ENCODE assay signal across 22 mouse cellular contexts in the genomic region with DNA sequence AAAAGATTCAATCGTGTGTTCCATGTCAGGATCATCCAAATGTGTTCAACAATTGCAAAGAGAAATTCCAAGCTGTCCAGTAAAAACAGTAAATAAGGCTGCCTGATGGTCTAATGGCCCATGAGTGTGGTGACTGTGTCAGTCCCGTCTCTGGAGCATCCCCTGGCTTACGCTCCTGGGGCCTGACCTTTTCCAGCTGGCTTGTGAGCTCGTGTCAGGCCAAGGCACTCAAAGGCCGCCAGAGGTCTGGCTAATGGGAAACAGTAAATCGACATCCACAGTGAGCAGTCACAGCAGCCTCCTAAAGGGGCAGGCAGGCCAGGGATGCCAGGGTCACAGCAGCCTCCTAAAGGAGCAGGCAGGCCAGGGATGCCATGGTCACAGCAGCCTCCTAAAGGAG. TPM values are rescaled to one million over a fixed set of nuclear protein-coding genes. Genes with fewer than 3 reads are reported as not detected.
DNase-seq lines count a peak whose midpoint lies in the region; ATAC-seq lines count a peak whose summit lies in the region.
"Had no signal": no experiment of that assay in that cellular context is flagged by ENCODE, and none has a peak within 500 bp of the region (broad histone marks: within the 10 kb centered on the region; RNA-seq: fewer than 3 reads in every experiment).

No protein-coding gene starts in this region.

- no peaks in the 10 kb centered on the region for H3K9me3 ChIP-seq in forebrain, embryonic 14.5 days (replicated peaks; ENCODE audit: control insufficient read depth, low read length)
- no peaks in the 10 kb centered on the region for H3K9me3 ChIP-seq in forebrain, embryonic 16.5 days (ENCODE audit: control insufficient read depth, low read length)
- no peaks in the 10 kb centered on the region for H3K9me3 ChIP-seq in hindbrain, embryonic 11.5 days (ENCODE audit: control insufficient read depth, low read length)
- H3K9me3 ChIP-seq in hindbrain, embryonic 14.5 days (ENCODE audit: control insufficient read depth, low read length) = no peaks in the 10 kb centered on the region
- H3K9me3 ChIP-seq in neural tube, embryonic 15.5 days (replicated peaks) = no peaks in the 10 kb centered on the region
- H3K9me3 ChIP-seq: embryonic facial prominence, embryonic 15.5 days; forebrain, embryonic 10.5 days; heart, embryonic 12.5 days; limb, embryonic 15.5 days; liver, embryonic 15.5 days had no signal

- H3K27ac ChIP-seq in forebrain, embryonic 14.5 days (ENCODE audit: low read depth, low read length) = peak overlapping the region; percentile 18; the same call in 1 of the 2 replicates
- no peak overlapping the region for H3K27ac ChIP-seq in forebrain, embryonic 16.5 days (ENCODE audit: low read length)
- H3K27ac ChIP-seq in hindbrain, embryonic 11.5 days (ENCODE audit: low read depth, low read length) = 0 out of 2 replicates have a peak overlapping the region, but pooled peaks have one; percentile 33
- no peak overlapping the region for H3K27ac ChIP-seq in hindbrain, embryonic 14.5 days
- H3K27ac ChIP-seq in neural tube, embryonic 15.5 days (replicated peaks) = no peak overlapping the region
- H3K27ac ChIP-seq: embryonic facial prominence, embryonic 15.5 days; forebrain, embryonic 10.5 days; limb, embryonic 15.5 days; liver, embryonic 15.5 days had no signal

- no peaks in the 10 kb centered on the region for H3K27me3 ChIP-seq in forebrain, embryonic 14.5 days (replicated peaks; ENCODE audit: control insufficient read depth, insufficient read depth, low read length)
- no peaks in the 10 kb centered on the region for H3K27me3 ChIP-seq in forebrain, embryonic 16.5 days (replicated peaks; ENCODE audit: control insufficient read depth, insufficient read depth, low read length)
- no peaks in the 10 kb centered on the region for H3K27me3 ChIP-seq in hindbrain, embryonic 11.5 days (ENCODE audit: control insufficient read depth, insufficient read depth, low read length)
- no peaks in the 10 kb centered on the region for H3K27me3 ChIP-seq in hindbrain, embryonic 14.5 days (ENCODE audit: control insufficient read depth, insufficient read depth, low read length)
- H3K27me3 ChIP-seq in neural tube, embryonic 15.5 days (replicated peaks) = no peaks in the 10 kb centered on the region
- H3K27me3 ChIP-seq: embryonic facial prominence, embryonic 15.5 days; heart, embryonic 12.5 days; limb, embryonic 15.5 days; liver, embryonic 15.5 days had no signal

- no peak overlapping the region for H3K4me3 ChIP-seq in forebrain, embryonic 14.5 days (ENCODE audit: low read depth, low read length)
- H3K4me3 ChIP-seq in forebrain, embryonic 16.5 days (replicated peaks; ENCODE audit: low read length) = no peak overlapping the region
- H3K4me3 ChIP-seq in hindbrain, embryonic 11.5 days (ENCODE audit: low read depth, low read length) = no peak overlapping the region
- no peak overlapping the region for H3K4me3 ChIP-seq in hindbrain, embryonic 14.5 days (replicated peaks; ENCODE audit: low read length)
- H3K4me3 ChIP-seq in neural tube, embryonic 15.5 days (replicated peaks) = no peak overlapping the region
- H3K4me3 ChIP-seq: embryonic facial prominence, embryonic 15.5 days; forebrain, embryonic 10.5 days; heart, embryonic 12.5 days; limb, embryonic 15.5 days; liver, embryonic 15.5 days had no signal

- DNase-seq in forebrain, embryonic 14.5 days (ENCODE audit: low spot score) = no peak
- DNase-seq in hindbrain, embryonic 11.5 days (ENCODE audit: low spot score) = peak; percentile 30
- DNase-seq in hindbrain, embryonic 14.5 days (ENCODE audit: low spot score) = no peak
- DNase-seq in neural tube, embryonic 10.5 days (ENCODE audit: extremely low spot score, low spot score) = peak; percentile 33
- no peak for DNase-seq in lung, adult 18-20 months
- DNase-seq: adrenal gland, postnatal 10 days; cerebellum, adult 9-10 months; kidney, adult 8-10 months; right cerebral cortex, adult 18-20 months; thymus, postnatal 14 days had no signal

- no peak overlapping the region for H3K4me2 ChIP-seq in forebrain, embryonic 14.5 days (ENCODE audit: low read length)
- H3K4me2 ChIP-seq in forebrain, embryonic 16.5 days (ENCODE audit: low read length) = no peak overlapping the region
- H3K4me2 ChIP-seq in hindbrain, embryonic 11.5 days (replicated peaks; ENCODE audit: low read depth, low read length) = no peak overlapping the region
- H3K4me2 ChIP-seq in hindbrain, embryonic 14.5 days (replicated peaks) = no peak overlapping the region
- no peak overlapping the region for H3K4me2 ChIP-seq in neural tube, embryonic 15.5 days
- H3K4me2 ChIP-seq: embryonic facial prominence, embryonic 15.5 days; heart, embryonic 12.5 days; limb, embryonic 15.5 days; liver, embryonic 15.5 days had no signal

- no peak for ATAC-seq in forebrain, embryonic 14.5 days
- ATAC-seq in forebrain, embryonic 16.5 days = no peak
- no peak for ATAC-seq in hindbrain, embryonic 11.5 days (ENCODE audit: low FRiP score)
- no peak for ATAC-seq in hindbrain, embryonic 14.5 days (ENCODE audit: low FRiP score)
- no peak for ATAC-seq in neural tube, embryonic 15.5 days (ENCODE audit: low FRiP score)
- ATAC-seq in erythroblast, adult 5-6 weeks (replicated peaks; ENCODE audit: low FRiP score, poor library complexity, severe bottlenecking) = no peak
- ATAC-seq: inflammation-experienced regulatory T-cells, adult 6 months; lung, postnatal 0 days; midbrain, embryonic 16.5 days; Patski had no signal

- H3K36me3 ChIP-seq in forebrain, embryonic 14.5 days (ENCODE audit: control insufficient read depth, insufficient read depth, low read length) = no peaks in the 10 kb centered on the region
- no peaks in the 10 kb centered on the region for H3K36me3 ChIP-seq in forebrain, embryonic 16.5 days (ENCODE audit: control insufficient read depth, insufficient read depth)
- H3K36me3 ChIP-seq in hindbrain, embryonic 11.5 days (ENCODE audit: control insufficient read depth, insufficient read depth, low read length) = no peaks in the 10 kb centered on the region
- H3K36me3 ChIP-seq in hindbrain, embryonic 14.5 days (replicated peaks; ENCODE audit: control insufficient read depth, insufficient read depth) = no peaks in the 10 kb centered on the region
- no peaks in the 10 kb centered on the region for H3K36me3 ChIP-seq in neural tube, embryonic 15.5 days
- H3K36me3 ChIP-seq: embryonic facial prominence, embryonic 15.5 days; forebrain, embryonic 10.5 days; heart, embryonic 12.5 days; limb, embryonic 15.5 days; liver, embryonic 15.5 days had no signal

- no peak overlapping the region for H3K9ac ChIP-seq in forebrain, embryonic 14.5 days (ENCODE audit: low read length)
- no peak overlapping the region for H3K9ac ChIP-seq in forebrain, embryonic 16.5 days (replicated peaks; ENCODE audit: low read depth, low read length)
- no peak overlapping the region for H3K9ac ChIP-seq in hindbrain, embryonic 11.5 days (ENCODE audit: low read depth, low read length)
- H3K9ac ChIP-seq in hindbrain, embryonic 14.5 days = no peak overlapping the region
- no peak overlapping the region for H3K9ac ChIP-seq in neural tube, embryonic 15.5 days (replicated peaks)
- H3K9ac ChIP-seq: embryonic facial prominence, embryonic 15.5 days; heart, embryonic 12.5 days; limb, embryonic 15.5 days; liver, embryonic 15.5 days had no signal

- peaks cover 22% of the 10 kb centered on the region for H3K4me1 ChIP-seq in forebrain, embryonic 14.5 days (ENCODE audit: control insufficient read depth, insufficient read depth, low read length)
- H3K4me1 ChIP-seq in forebrain, embryonic 16.5 days (replicated peaks; ENCODE audit: control insufficient read depth, insufficient read depth, low read length) = peaks cover 20% of the 10 kb centered on the region
- 0 out of 2 replicates have a peak, but pooled peaks cover 5% of the 10 kb centered on the region for H3K4me1 ChIP-seq in hindbrain, embryonic 11.5 days (replicated peaks; ENCODE audit: control insufficient read depth, insufficient read depth, low read length)
- H3K4me1 ChIP-seq in hindbrain, embryonic 14.5 days (replicated peaks; ENCODE audit: control insufficient read depth, insufficient read depth, low read length) = peaks cover 23% of the 10 kb centered on the region
- peaks cover 14% of the 10 kb centered on the region for H3K4me1 ChIP-seq in neural tube, embryonic 15.5 days
- H3K4me1 ChIP-seq: embryonic facial prominence, embryonic 15.5 days; heart, embryonic 12.5 days; limb, embryonic 15.5 days; liver, embryonic 15.5 days had no signal

- 56% methylated on average over 6 of the region's 6 CpGs for WGBS in forebrain, embryonic 14.5 days
- WGBS in forebrain, embryonic 16.5 days = 52% methylated on average over 6 of the region's 6 CpGs
- 30% methylated on average over 6 of the region's 6 CpGs for WGBS in hindbrain, embryonic 11.5 days
- WGBS in hindbrain, embryonic 14.5 days = 31% methylated on average over 6 of the region's 6 CpGs
- 34% methylated on average over 6 of the region's 6 CpGs for WGBS in neural tube, embryonic 15.5 days

RNA-seq across cellular contexts. Expression of a gene that starts 10.1 kb away (rescaled TPM):
- polyA plus RNA-seq in forebrain, embryonic 14.5 days (2014; fragmentation: Nextera tagmentation; extraction: Ambion mirVana) = 5.9 and 7.0 TPM in 2 replicates
- 6.7 and 6.9 TPM in 2 replicates for polyA plus RNA-seq in forebrain, embryonic 16.5 days (2015; fragmentation: Nextera tagmentation; extraction: Ambion mirVana)
- 9.3 and 11.0 TPM in 2 replicates for polyA plus RNA-seq in hindbrain, embryonic 11.5 days (2014; fragmentation: Nextera tagmentation; extraction: Ambion mirVana)
- 13.4 and 15.3 TPM in 2 replicates for polyA plus RNA-seq in hindbrain, embryonic 14.5 days (2014; fragmentation: Nextera tagmentation; extraction: Ambion mirVana)
- 8.7 and 9.3 TPM in 2 replicates for polyA plus RNA-seq in neural tube, embryonic 15.5 days (2015; fragmentation: Nextera tagmentation; extraction: Ambion mirVana)
- total RNA-seq in erythroblast, adult 5-6 weeks (2015; ENCODE audit: low replicate concordance) = 0.63 TPM in 1 of 2 replicates, not detected in the other
- total RNA-seq in erythroblast, adult 5-6 weeks (2017; ENCODE audit: low replicate concordance) = 0.42 TPM in 1 of 2 replicates, not detected in the other
- polyA plus RNA-seq: inflammation-experienced regulatory T-cells, adult 6 months; Patski had no signal

Comparison
In these comparisons a context has a peak if more than half of its experiments do, and no peak if none do; other contexts are left out.
1. DNase-seq: peak in hindbrain, embryonic 11.5 days (single experiment) and neural tube, embryonic 10.5 days (single experiment); none in forebrain, embryonic 14.5 days (single experiment), hindbrain, embryonic 14.5 days (single experiment) and lung, adult 18-20 months (0 of 2).
2. H3K27ac ChIP-seq: peak in forebrain, embryonic 14.5 days (single experiment) and hindbrain, embryonic 11.5 days (single experiment); none in forebrain, embryonic 16.5 days (single experiment), hindbrain, embryonic 14.5 days (single experiment) and neural tube, embryonic 15.5 days (single experiment).